Comparison of ENCODE assay signal across 25 mouse cellular contexts in genomic region chr5:106671893-106672292, GRCm38 (mm10). TPM values are rescaled to one million over a fixed set of nuclear protein-coding genes. Genes with fewer than 3 reads are reported as not detected.
DNase-seq lines count a peak whose midpoint lies in the region; ATAC-seq and TF ChIP-seq lines count a peak whose summit lies in the region.
"Had no signal": no experiment of that assay in that cellular context is flagged by ENCODE, and none has a peak within 500 bp of the region (broad histone marks: within the 10 kb centered on the region; RNA-seq: fewer than 3 reads in every experiment).

No protein-coding gene starts in this region.

- no peak for TF ChIP-seq CTCF in kidney, adult 2 months (conservative IDR thresholded peaks at IDR 0.05; ENCODE audit: insufficient read depth, insufficient read length, low read depth, low read length)
- no peak for TF ChIP-seq CTCF in lung, adult 2 months (IDR thresholded peaks at IDR 0.05; ENCODE audit: insufficient read depth, low read length)

- 59% methylated on average over 3 of the region's 3 CpGs for WGBS in kidney, adult 2 months
- 61% methylated on average over 3 of the region's 3 CpGs for WGBS in lung, embryonic 16.5 days
- WGBS in lung, adult 2 months = 23% methylated on average over 3 of the region's 3 CpGs

- no peak overlapping the region for H3K9ac ChIP-seq in lung, embryonic 16.5 days (ENCODE audit: low read length)
- H3K9ac ChIP-seq: forebrain, embryonic 12.5 days; hindbrain, embryonic 15.5 days; midbrain, embryonic 15.5 days had no signal

- no peaks in the 10 kb centered on the region for H3K9me3 ChIP-seq in lung, embryonic 16.5 days (ENCODE audit: control insufficient read depth, low read length)
- H3K9me3 ChIP-seq: forebrain, embryonic 12.5 days; hindbrain, embryonic 15.5 days; midbrain, embryonic 15.5 days had no signal

- no peaks in the 10 kb centered on the region for H3K36me3 ChIP-seq in kidney, adult 2 months (ENCODE audit: control insufficient read depth, insufficient read depth, low read length)
- peaks cover 8% of the 10 kb centered on the region for H3K36me3 ChIP-seq in lung, embryonic 16.5 days (ENCODE audit: control insufficient read depth, insufficient read depth, low read length)
- H3K36me3 ChIP-seq: midbrain, embryonic 15.5 days had no signal

- peak; percentile 46 for DNase-seq in heart, adult 8-10 months (ENCODE audit: low spot score)
- DNase-seq in heart, postnatal 25 days (ENCODE audit: low spot score) = no peak
- DNase-seq in kidney, adult 2 months = peak; percentile 17
- DNase-seq in kidney, adult 11 months = no peak
- no peak for DNase-seq in lung, adult 2 months
- DNase-seq in lung, postnatal 25 days (ENCODE audit: low spot score) = peak; percentile 48
- DNase-seq in adipocyte (ENCODE audit: low spot score) = no peak
- DNase-seq: adrenal gland, postnatal 14 days; cerebellum, adult 9-11 months; gastrocnemius, postnatal 10 days; kidney, postnatal 36 days; left cerebral cortex, postnatal 4 days; right cerebral cortex, postnatal 14 days; spleen, adult 18-20 months; thymus, adult 2 months had no signal

- H3K4me2 ChIP-seq in lung, embryonic 16.5 days (ENCODE audit: low read depth, low read length) = no peak overlapping the region
- H3K4me2 ChIP-seq: forebrain, embryonic 12.5 days; hindbrain, embryonic 15.5 days; midbrain, embryonic 15.5 days had no signal

- no peak overlapping the region for H3K27ac ChIP-seq in kidney, adult 2 months (ENCODE audit: insufficient read depth, low read depth, low read length)
- peak overlapping the region; percentile 59 for H3K27ac ChIP-seq in lung, embryonic 16.5 days (ENCODE audit: low read length)
- H3K27ac ChIP-seq: forebrain, embryonic 12.5 days; hindbrain, embryonic 15.5 days; left cerebral cortex, adult 2 months; midbrain, embryonic 15.5 days had no signal

- ATAC-seq in lung, embryonic 16.5 days (ENCODE audit: low read depth) = peak; percentile 76
- ATAC-seq: activated CD4-positive, CD25-positive, alpha-beta regulatory T cell, adult 4 months; CD4-positive, CD25-positive, alpha-beta regulatory T cell, adult 4 months; intestine, postnatal 0 days; midbrain, embryonic 15.5 days; Patski had no signal

- intact Hi-C loops in heart, postnatal 25 days (cut with DNase I) = no loop called here

- H3K4me1 ChIP-seq in kidney, adult 2 months (ENCODE audit: control insufficient read depth, insufficient read depth, low read length) = peaks cover 3% of the 10 kb centered on the region; the same call in 1 of the 2 replicates
- 0 out of 2 replicates have a peak, but pooled peaks cover 3% of the 10 kb centered on the region for H3K4me1 ChIP-seq in lung, embryonic 16.5 days (replicated peaks; ENCODE audit: control insufficient read depth, insufficient read depth, low read length)
- H3K4me1 ChIP-seq in lung, adult 2 months (ENCODE audit: control insufficient read depth, insufficient read depth, low read length) = peaks cover 11% of the 10 kb centered on the region
- H3K4me1 ChIP-seq: forebrain, embryonic 12.5 days; midbrain, embryonic 15.5 days had no signal

- H3K4me3 ChIP-seq in kidney, adult 2 months (ENCODE audit: insufficient read depth, low read depth, low read length) = no peak overlapping the region
- H3K4me3 ChIP-seq in lung, embryonic 16.5 days (ENCODE audit: low read length) = no peak overlapping the region
- H3K4me3 ChIP-seq in lung, adult 2 months (replicated peaks; ENCODE audit: extremely low read depth, low read depth, low read length) = no peak overlapping the region
- H3K4me3 ChIP-seq: forebrain, embryonic 12.5 days; hindbrain, embryonic 15.5 days; left cerebral cortex, adult 2 months; midbrain, embryonic 15.5 days; myocyte had no signal

- TF ChIP-seq POLR2A in kidney, adult 2 months (IDR thresholded peaks at IDR 0.05; ENCODE audit: low read depth, low read length) = no peak
- no peak for TF ChIP-seq POLR2A in lung, adult 2 months (IDR thresholded peaks at IDR 0.05; ENCODE audit: borderline replicate concordance, extremely low read depth, low read depth, low read length)

- no peaks in the 10 kb centered on the region for H3K27me3 ChIP-seq in kidney, adult 2 months (replicated peaks; ENCODE audit: control insufficient read depth, insufficient read depth, low read length)
- H3K27me3 ChIP-seq in lung, embryonic 16.5 days (ENCODE audit: control insufficient read depth, insufficient read depth, low read depth, low read length) = no peaks in the 10 kb centered on the region
- H3K27me3 ChIP-seq: forebrain, embryonic 12.5 days; hindbrain, embryonic 15.5 days; midbrain, embryonic 15.5 days; Patski had no signal

RNA-seq across cellular contexts. Expression of gene Zfp644, which starts 25.2 kb away (rescaled TPM):
- 10 to 100 TPM; 51.8 to 59.0 (median 58.6) TPM for total RNA-seq in heart, adult 8-10 months (2022)
- total RNA-seq in heart, postnatal 25 days (2021) = 10 to 100 TPM; 57.2 to 60.5 TPM
- 11.3 and 12.4 TPM in 2 replicates for polyA plus RNA-seq in kidney, adult 2 months (2012; rRNA removed)
- 61.5 and 65.4 TPM in 2 replicates for polyA plus RNA-seq in lung, embryonic 16.5 days (2015; fragmentation: Nextera tagmentation; extraction: Ambion mirVana)
- polyA plus RNA-seq in lung, adult 2 months (2012; rRNA removed) = 11.2 and 15.1 TPM in 2 replicates

Comparison
In these comparisons a context has a peak if more than half of its experiments do, and no peak if none do; other contexts are left out.
1. DNase-seq: peak in heart, adult 8-10 months (single experiment), kidney, adult 2 months (single experiment) and lung, postnatal 25 days (single experiment); none in heart, postnatal 25 days (single experiment), kidney, adult 11 months (single experiment), lung, adult 2 months (single experiment) and adipocyte (single experiment).